Mouse (Mus musculus) forebrain, embryonic 14.5 days (tissue): Measurements from ENCODE around the gene Cog2. TPM values are rescaled to one million over a fixed set of nuclear protein-coding genes. Genes with fewer than 3 reads are reported as not detected.

ENCODE experiments used
- ATAC-seq: fragments of 200-750 bp; cut with Nextera tagmentation; 2 replicates; pipeline ENCODE4 v1.8.0; 2017; ENCODE audit warnings: mild to moderate bottlenecking, moderate library complexity
- DNase-seq: peaks from one replicate; pipeline ENCODE4 v3.0.0-alpha.2; 2015; ENCODE audit warnings: low spot score
- H3K27ac ChIP-seq: fragments of 300-500 bp; sonication (generic); 2 replicates; pipeline ENCODE4 v1.5.1; 2014; ENCODE audit warnings: low read depth, mild to moderate bottlenecking, control low read depth, low read length, moderate library complexity
- H3K27me3 ChIP-seq: fragments of 300-500 bp; sonication (generic); replicated peaks from 2 replicates; pipeline ENCODE4 v1.6.1; 2014; ENCODE audit warnings: low read length, control low read depth, mixed read lengths; ENCODE audit not compliant: control insufficient read depth, insufficient read depth
- H3K36me3 ChIP-seq: fragments of 300-500 bp; sonication (generic); 2 replicates; pipeline ENCODE4 v1.6.1; 2014; ENCODE audit warnings: low read length, control low read depth; ENCODE audit not compliant: control insufficient read depth, insufficient read depth
- H3K4me1 ChIP-seq: fragments of 300-500 bp; sonication (generic); 2 replicates; pipeline ENCODE4 v1.6.1; 2014; ENCODE audit warnings: antibody characterized with exemption, low read length, control low read depth; ENCODE audit not compliant: control insufficient read depth, insufficient read depth
- H3K4me2 ChIP-seq: fragments of 300-500 bp; sonication (generic); 2 replicates; pipeline ENCODE4 v1.6.1; 2014; ENCODE audit warnings: mild to moderate bottlenecking, control low read depth, low read length
- H3K4me3 ChIP-seq: fragments of 300-500 bp; sonication (generic); 2 replicates; pipeline ENCODE4 v1.5.1; 2014; ENCODE audit warnings: low read depth, low read length, control low read depth
- H3K9ac ChIP-seq: fragments of 300-500 bp; sonication (generic); 2 replicates; pipeline ENCODE4 v1.6.1; 2014; ENCODE audit warnings: mild to moderate bottlenecking, low read length, control low read depth, moderate library complexity
- H3K9me3 ChIP-seq: fragments of 300-500 bp; sonication (generic); replicated peaks from 2 replicates; pipeline ENCODE4 v1.6.1; 2016; ENCODE audit warnings: low read length, control low read depth, mixed read lengths; ENCODE audit not compliant: control insufficient read depth
- WGBS: fragments of 180-500 bp; shearing (Covaris S2); extraction: QIAGEN DNeasy Blood & Tissue Kit; methylation state at CpG from one replicate; pipeline ENCODE4 v1.1.7; 2014; 5-methylcytosine and 5-hydroxymethylcytosine counted together
- polyA plus RNA-seq: library from polyadenylated mRNA; unstranded; fragments of >200 nt; fragmentation: Nextera tagmentation; extraction: Ambion mirVana; gene quantifications from 2 replicates; pipeline ENCODE4 v1.2.1, GENCODE M21; 2014

Gene Cog2
- polyA plus RNA-seq, 1 experiment from 2014 or later, result 37.0 TPM

DNA sequence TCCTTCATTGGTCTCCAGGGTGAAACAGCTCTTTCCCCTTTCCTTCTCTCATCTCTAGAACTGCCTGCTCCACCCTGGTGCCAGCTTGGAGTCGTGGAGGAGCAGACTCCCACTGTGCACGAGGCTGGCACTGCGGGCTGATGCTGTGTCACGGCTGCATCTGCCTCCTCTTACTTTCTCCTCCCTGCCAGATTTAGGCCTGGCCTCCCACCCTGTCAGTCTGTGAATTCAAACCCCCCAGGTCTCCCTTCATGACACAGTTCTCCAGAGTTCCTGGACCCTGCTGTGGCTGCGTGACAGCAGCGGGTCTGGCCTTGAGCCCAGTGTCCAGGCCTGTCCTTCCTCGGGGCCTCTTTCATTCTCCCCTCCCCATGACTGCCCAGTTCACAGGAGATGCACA lies 10.0 kb downstream of the Cog2 start:
- Histone ChIP-seq H3K4me1 (no peaks in the 10 kb centered on the region), H3K27ac (no peak overlapping the region), H3K36me3 (peaks cover 90% of the 10 kb centered on the region), H3K9me3 (no peaks in the 10 kb centered on the region), H3K27me3 (no peaks in the 10 kb centered on the region), H3K4me3 (no peak overlapping the region), H3K4me2 (no peak overlapping the region), H3K9ac (no peak overlapping the region)
- DNase-seq (no peak), ATAC-seq (no peak)
- WGBS, result 94% methylated on average over 7 of the region's 7 CpGs

DNA sequence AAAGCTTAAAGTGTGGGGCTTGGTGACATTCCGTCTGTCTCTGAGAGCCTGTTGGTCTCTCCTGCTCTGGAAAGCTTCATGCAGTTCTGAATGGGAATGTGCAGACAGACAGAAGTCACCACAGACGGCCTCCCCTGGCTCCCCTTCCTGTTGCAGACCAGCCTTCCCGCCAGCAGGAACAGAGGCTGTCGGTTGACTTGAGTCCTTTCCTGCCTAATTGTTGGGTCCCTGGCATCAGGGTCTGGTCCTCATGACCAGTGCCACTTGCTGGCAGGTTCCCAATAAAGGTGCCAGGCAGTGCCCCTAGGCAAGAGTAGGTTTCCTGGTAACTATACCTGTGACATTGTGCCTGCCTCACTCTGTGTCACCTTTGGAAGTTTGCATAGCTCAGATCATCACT lies 10.4 kb downstream of the Cog2 start:
- 92% methylated on average over 4 of the region's 4 CpGs for WGBS
- no peak overlapping the region for H3K4me2 ChIP-seq
- H3K9ac ChIP-seq, result no peak overlapping the region
- no peaks in the 10 kb centered on the region for H3K4me1 ChIP-seq
- ATAC-seq, result no peak
- no peaks in the 10 kb centered on the region for H3K9me3 ChIP-seq
- DNase-seq, result no peak
- no peak overlapping the region for H3K4me3 ChIP-seq
- peaks cover 90% of the 10 kb centered on the region for H3K36me3 ChIP-seq
- H3K27me3 ChIP-seq, result no peaks in the 10 kb centered on the region
- no peak overlapping the region for H3K27ac ChIP-seq

DNA sequence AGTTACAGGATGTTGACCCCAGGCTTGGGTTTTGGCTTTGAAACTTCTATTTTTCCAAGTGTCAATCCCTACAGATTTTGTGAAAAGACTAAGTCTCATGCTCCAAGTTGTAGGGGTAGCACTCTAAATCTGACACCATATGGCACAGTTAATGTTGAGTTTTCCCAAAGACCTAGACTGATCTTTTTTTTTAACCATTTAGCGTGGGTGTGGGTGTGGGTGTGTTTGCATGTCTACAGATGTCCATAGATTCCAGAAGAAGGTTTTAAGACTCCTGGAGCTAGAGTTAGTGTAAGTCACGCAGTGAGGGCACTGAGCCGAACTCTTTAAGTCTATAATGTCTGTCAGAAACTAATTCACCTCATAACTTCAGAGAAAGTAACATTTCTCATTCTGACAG lies 12.1 kb downstream of the Cog2 start:
- H3K27me3 ChIP-seq, result no peaks in the 10 kb centered on the region
- H3K4me1 ChIP-seq, result no peaks in the 10 kb centered on the region
- ATAC-seq, result no peak
- no peak overlapping the region for H3K4me3 ChIP-seq
- WGBS, result 93% methylated on average over 3 of the region's 3 CpGs
- H3K27ac ChIP-seq, result no peak overlapping the region
- H3K9me3 ChIP-seq, result no peaks in the 10 kb centered on the region
- peaks cover 82% of the 10 kb centered on the region for H3K36me3 ChIP-seq
- no peak overlapping the region for H3K4me2 ChIP-seq
- no peak overlapping the region for H3K9ac ChIP-seq
- DNase-seq, result no peak

DNA sequence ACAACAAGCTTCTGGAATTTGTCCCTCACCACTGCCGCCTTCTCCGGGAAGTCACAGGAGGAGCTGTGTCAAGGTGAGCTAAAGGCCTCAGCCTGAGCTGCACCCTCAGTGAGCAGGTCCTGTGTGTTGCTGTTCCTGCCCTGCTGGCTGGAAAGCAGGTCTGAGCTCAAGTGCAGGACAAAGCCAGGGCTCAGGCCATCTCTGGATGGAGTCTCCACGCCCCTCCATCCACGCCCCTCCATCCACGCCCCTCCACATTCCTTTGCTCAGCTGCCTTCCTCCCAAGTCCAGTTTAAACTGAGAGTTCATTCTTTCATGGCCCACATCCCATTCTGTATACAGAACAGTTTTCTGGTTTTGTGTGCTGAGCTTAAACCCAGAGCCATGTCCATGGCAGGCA lies 14.9 kb downstream of the Cog2 start:
- DNase-seq, result no peak
- 94% methylated on average over 5 of the region's 5 CpGs for WGBS
- H3K36me3 ChIP-seq, result peaks cover 89% of the 10 kb centered on the region
- H3K27me3 ChIP-seq, result no peaks in the 10 kb centered on the region
- H3K27ac ChIP-seq, result no peak overlapping the region
- no peaks in the 10 kb centered on the region for H3K4me1 ChIP-seq
- no peak overlapping the region for H3K4me2 ChIP-seq
- H3K4me3 ChIP-seq, result no peak overlapping the region
- H3K9me3 ChIP-seq, result no peaks in the 10 kb centered on the region
- ATAC-seq, result no peak
- no peak overlapping the region for H3K9ac ChIP-seq

DNA sequence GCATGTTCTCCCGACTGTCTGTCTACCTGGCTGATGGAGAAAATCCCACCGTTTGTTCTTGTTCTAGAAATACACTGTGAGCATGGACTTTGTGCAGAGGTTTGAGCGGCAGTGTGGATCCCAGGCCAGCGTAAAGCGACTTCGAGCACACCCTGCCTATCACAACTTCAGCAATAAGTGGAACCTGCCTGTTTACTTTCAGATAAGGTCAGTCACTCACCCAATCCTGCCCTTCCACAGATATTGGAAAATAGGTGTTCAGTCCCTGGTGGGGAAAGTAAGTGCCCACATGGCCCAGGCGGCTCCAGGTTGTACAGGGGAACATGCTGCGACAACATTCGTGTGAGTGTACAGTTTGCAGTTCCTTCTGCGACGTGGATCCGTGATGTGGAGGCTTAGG lies 20.3 kb downstream of the Cog2 start:
- Histone ChIP-seq H3K4me3 (no peak overlapping the region), H3K9me3 (no peaks in the 10 kb centered on the region), H3K9ac (no peak overlapping the region), H3K27ac (no peak overlapping the region), H3K36me3 (peaks cover 91% of the 10 kb centered on the region), H3K4me1 (no peaks in the 10 kb centered on the region), H3K4me2 (no peak overlapping the region), H3K27me3 (no peaks in the 10 kb centered on the region)
- ATAC-seq (no peak), DNase-seq (no peak)
- WGBS, result 95% methylated on average over 12 of the region's 12 CpGs

DNA sequence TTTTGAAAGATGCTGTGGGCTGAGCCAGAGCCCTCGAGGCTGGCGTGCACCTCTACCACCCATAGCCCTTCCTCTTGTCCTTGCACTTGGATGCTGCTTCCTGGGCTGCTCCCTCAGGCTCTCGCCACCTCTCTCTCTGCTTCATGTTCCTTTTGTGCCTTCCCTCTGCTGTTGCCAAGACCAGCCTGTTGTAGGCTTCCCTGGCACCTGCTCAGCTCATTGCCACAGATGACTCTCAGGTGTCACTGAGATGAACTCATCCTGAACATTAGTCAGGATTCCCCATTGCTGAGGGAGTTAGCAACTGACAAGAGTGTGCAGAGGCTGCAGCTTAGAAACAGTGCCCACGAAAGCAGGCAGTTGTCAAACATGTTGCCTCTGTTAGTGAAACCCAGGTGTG lies 21.4 kb downstream of the Cog2 start:
- no peak overlapping the region for H3K4me3 ChIP-seq
- H3K27me3 ChIP-seq, result no peaks in the 10 kb centered on the region
- H3K36me3 ChIP-seq, result peaks cover 96% of the 10 kb centered on the region
- WGBS, result 93% methylated on average over 4 of the region's 4 CpGs
- ATAC-seq (no peak), DNase-seq (no peak)
- H3K9me3 ChIP-seq, result no peaks in the 10 kb centered on the region
- H3K9ac ChIP-seq, result no peak overlapping the region
- no peak overlapping the region for H3K27ac ChIP-seq
- no peak overlapping the region for H3K4me2 ChIP-seq
- H3K4me1 ChIP-seq, result no peaks in the 10 kb centered on the region

DNA sequence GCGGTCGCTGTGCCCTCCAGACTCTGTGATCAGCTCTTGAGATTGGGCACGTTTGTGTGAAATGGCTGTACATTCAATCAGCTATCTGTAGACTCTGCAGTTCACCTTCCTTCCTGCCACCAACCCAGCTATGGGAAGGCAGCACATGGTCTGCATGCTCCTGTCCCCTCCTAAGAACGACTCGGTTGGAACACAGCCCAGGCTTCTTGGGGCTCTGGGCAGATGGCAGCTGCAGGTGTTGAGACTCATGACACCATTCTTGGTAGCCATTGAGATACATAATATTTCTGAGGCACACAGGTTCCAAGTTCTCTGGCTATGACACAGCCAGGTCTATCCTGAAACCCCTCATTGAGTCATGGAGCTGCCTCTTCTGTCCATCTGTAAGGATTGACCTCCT lies 22.7 kb downstream of the Cog2 start:
- Histone ChIP-seq H3K4me3 (no peak overlapping the region), H3K36me3 (peaks cover 100% of the 10 kb centered on the region), H3K9ac (no peak overlapping the region), H3K27me3 (no peaks in the 10 kb centered on the region), H3K4me2 (no peak overlapping the region), H3K4me1 (no peaks in the 10 kb centered on the region), H3K27ac (no peak overlapping the region), H3K9me3 (no peaks in the 10 kb centered on the region)
- ATAC-seq (no peak), DNase-seq (no peak)
- WGBS, result 93% methylated on average over 5 of the region's 5 CpGs

DNA sequence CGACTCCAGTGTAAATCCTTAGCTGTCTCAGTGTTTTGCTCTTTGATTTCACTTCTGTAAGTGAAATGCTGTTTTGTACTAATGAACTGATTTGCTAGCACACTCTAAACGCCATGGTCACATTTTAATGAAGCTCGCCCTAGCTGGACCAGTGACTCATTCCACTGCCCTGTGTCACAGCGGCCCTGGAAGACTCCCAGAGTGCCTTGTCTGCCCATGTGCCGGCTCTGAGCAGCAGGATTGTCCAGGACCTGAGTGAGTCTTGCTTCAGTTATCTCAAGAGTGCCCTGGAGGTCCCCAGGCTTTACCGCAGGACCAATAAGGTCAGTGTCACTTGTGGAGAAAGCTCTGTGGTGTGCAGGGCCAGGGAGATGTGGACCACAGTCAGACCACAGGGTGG lies 25.8 kb downstream of the Cog2 start:
- DNase-seq, result no peak
- Histone ChIP-seq H3K4me2 (no peak overlapping the region), H3K36me3 (peaks cover 96% of the 10 kb centered on the region), H3K9me3 (no peaks in the 10 kb centered on the region), H3K27me3 (no peaks in the 10 kb centered on the region), H3K9ac (no peak overlapping the region), H3K4me3 (no peak overlapping the region), H3K27ac (no peak overlapping the region), H3K4me1 (no peaks in the 10 kb centered on the region)
- WGBS, result 92% methylated on average over 6 of the region's 6 CpGs
- no peak for ATAC-seq

DNA sequence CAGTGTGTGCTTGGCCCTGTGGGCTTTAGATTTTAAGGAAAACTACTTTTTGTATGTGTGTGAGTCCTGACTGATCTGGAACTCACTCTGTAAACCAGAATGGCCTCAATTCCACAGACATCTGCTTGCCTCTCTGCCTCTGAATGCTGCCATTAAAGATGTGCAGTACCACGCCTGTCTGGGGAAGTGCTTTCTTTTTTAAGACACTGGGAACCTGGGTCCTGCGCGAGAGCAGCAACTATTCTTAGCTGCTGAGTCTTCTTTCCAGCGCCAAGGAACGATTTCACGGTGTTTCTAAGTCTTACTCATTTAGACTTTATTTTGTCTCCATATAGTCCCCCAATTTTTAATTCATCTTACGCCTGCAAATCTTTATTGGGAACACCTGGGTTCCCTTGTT lies 26.2 kb downstream of the Cog2 start:
- H3K9ac ChIP-seq, result no peak overlapping the region
- H3K4me2 ChIP-seq, result no peak overlapping the region
- H3K36me3 ChIP-seq, result peaks cover 96% of the 10 kb centered on the region
- ATAC-seq, result no peak
- H3K4me3 ChIP-seq, result no peak overlapping the region
- no peak for DNase-seq
- H3K9me3 ChIP-seq, result no peaks in the 10 kb centered on the region
- H3K4me1 ChIP-seq, result no peaks in the 10 kb centered on the region
- H3K27ac ChIP-seq, result no peak overlapping the region
- 93% methylated on average over 7 of the region's 7 CpGs for WGBS
- no peaks in the 10 kb centered on the region for H3K27me3 ChIP-seq

DNA sequence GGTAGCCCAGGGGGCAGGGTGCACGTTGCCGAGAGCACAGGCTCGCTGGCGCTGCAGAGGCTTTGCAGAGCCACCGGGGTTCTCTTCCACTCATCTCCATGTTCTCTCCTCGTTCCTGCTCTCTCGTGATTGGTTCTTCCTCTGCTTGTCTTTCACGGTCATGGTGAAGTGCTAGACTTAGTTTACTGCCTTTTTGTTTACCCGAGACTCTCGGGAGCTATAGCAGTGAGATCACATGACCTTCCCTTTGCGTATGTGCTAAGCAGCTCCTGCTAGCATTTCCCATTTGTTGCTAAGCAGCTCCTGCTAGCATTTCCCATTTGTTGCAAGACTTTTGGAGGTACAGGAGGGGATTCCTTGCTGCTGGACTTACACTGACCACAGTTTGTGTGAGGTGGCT lies 26.7 kb downstream of the Cog2 start:
- DNase-seq (no peak), ATAC-seq (no peak)
- Histone ChIP-seq H3K4me3 (no peak overlapping the region), H3K9me3 (no peaks in the 10 kb centered on the region), H3K4me2 (no peak overlapping the region), H3K27ac (no peak overlapping the region), H3K9ac (no peak overlapping the region), H3K27me3 (no peaks in the 10 kb centered on the region), H3K36me3 (peaks cover 96% of the 10 kb centered on the region), H3K4me1 (no peaks in the 10 kb centered on the region)
- WGBS, result 89% methylated on average over 11 of the region's 11 CpGs
